Mouse (Mus musculus) hematopoietic stem cell, adult 5-6 weeks (primary cell): ENCODE measurements at regions not wholly inside any gene's neighbourhood (a gene's known extent, or its start where the extent isn't known, plus 50 kb on each side); places are given as distances from the start of the nearest gene placed in this dataset.
A peak's percentile ranks its signal among the peaks of the same experiment; 100 is the strongest.

Source experiments
- ATAC-seq, 2 experiments: fragments of 125-278 bp in 1 of 2; replicated peaks in 1 of 2; 2 replicates each; pipeline ENCODE4 v1.8.0; 2016 to 2017; ENCODE audit warnings: inconsistent platforms in 2 of 2, mild to moderate bottlenecking in 2 of 2, moderate number of reproducible peaks in 2 of 2, low read depth in 1 of 2, moderate TSS enrichment in 1 of 2; ENCODE audit not compliant: low FRiP score in 2 of 2, poor library complexity in 2 of 2, severe bottlenecking in 2 of 2, insufficient read depth in 1 of 2, low TSS enrichment in 1 of 2

DNA sequence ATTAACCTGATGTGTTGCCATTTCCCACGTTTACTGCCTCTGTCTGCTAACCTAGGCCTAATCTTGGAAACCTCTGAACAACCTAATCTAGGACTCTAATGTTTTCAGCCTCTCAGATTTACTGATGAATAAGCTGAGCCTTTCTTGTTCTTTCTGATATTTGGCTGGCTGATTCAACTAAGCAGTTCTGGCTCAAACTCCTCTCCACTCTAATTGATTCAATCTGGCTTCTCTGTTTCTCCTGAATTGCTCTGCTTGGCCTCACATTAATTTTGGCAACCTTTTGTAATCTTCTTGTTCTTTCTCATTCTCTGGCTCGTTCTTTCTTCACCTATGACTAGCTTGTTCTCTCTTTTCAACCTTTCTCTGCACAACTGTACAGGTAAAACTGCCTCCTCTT, 1561.2 kb upstream of the Zeb2 start:
- ATAC-seq = no peak

DNA sequence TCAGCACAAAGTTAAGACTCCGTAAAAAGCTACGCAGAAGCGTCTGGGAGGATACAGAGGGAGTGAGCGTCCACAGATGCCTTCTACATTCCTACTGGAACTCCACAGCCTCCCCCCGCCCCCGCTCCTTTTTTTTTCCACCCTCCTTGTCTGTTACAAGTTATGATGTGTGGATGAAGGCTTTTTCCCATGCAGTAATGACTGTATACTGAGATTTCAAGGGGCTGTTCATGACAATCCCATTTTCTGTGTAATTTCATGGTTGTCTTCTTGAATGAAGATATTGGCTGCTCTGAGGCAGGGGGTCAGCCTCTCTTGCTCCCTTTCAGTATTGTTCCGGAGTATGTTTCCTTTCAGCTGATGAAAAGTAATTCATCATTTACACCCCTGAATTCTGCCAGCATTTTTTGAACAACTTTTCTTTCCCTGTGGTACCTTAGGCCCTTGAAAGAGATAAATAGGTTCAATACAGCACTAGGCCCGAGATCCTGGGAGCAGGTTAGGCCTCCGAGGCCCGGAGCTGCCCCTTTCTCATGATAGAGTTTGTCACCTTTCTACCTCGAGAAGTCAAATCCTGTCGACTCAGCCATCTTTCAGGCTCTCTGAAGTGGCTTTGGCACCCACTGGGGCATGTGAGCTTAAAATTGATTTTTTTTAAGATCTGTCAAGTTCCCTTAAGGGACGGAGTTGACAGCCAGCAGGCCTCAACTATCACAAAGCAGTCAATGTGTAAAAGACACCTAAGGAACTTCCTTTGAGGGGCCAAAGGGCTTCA, 1552.5 kb upstream of the Zeb2 start:
- no peak for ATAC-seq

DNA sequence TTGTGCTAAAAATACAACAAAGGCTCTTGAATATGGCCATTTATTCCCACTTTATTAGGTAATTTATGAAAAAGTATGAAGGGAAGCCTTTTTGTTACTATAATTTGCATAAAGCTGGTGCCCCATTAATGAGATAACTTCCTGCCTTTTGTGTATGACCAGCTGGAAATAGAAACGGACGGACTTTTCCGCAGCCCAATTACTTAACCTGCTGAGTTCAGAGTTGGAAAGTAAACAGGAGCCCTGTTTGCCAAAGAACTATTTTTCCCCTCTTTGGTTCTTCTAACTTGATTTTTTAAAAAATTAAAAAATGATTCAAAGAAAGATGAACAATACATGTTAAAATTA, 1549.8 kb upstream of the Zeb2 start:
- ATAC-seq = no peak

DNA sequence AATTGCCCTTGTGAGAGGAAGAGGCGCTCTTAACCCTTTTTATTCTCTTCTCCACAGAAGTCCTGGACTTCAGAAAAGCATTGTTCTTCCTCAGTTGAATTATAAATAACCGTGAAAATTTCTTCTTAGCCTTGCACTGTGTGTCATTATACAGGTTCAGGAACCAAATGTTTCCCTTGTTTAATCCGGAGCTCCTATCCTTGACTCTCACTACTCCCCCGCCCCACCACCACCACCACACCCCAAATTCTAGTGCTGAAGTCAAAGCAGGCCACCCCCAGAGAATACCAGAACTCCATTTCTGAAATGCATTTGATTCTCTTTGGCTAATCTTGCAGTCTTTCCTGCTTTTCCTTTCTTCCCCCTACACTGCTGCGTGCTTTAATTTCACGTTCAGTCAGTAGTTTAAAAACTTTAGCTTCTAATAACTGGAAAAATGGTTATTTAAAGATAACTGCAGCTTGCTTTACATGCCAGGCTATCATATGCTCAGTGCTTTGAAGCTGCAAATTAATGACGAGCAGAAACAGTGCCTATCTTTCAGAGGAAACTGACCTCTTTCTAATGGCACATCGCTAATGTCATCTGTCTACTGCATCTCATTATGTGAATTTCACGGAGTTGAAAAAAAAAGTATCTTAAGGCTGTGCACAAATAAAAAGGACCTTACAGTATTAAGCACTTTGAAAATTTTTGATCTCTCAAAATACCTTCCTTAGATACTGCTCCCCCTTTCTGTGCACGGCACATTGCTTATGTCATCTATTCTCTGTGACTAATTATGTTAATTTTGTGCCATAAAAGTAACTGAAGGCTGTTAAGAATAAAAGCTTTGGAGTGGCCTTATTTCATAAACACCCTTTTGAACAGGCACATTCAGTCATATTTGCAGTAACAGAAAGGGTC, 1549.1 kb upstream of the Zeb2 start:
- no peak for ATAC-seq

DNA sequence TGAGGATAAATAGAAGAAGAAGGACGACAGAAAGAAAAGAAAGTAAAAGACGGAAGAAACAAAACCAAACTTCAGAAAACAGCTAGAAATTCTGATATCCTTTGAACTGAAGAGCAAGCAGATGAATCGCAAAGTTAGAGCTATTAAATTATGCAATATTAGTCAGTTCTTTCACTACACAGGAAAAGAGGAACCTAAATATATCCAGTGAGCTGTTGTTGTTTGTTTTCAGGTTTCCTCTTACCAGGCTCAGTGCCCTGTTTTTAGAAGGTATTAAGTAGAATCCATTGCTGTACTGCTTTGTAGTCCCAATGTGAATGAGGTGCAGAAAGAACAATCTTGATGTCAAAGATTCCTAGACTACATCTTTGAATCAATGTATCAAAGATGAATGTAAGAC, 1544.7 kb upstream of the Zeb2 start:
- no peak; a peak in 1 of 4 replicates for ATAC-seq

DNA sequence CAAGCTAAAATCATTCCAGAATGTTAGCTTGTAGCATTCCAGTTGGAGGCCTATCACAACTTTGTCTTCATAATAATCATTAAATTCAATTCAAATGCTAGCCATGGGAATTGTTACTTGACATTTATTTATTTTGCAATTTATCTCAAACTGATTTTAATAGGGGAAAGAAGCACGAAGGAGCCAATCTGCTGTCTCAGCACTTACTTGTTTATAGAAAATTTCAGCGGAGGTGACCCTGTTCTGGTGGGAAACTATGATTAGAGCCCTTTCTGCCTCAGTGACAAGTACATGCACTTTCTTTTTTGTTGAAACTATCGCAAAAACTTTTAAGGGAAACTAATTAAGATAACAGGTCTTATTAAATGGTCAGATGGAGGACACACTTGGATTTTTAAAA, 1543.4 kb upstream of the Zeb2 start:
- ATAC-seq = no peak

DNA sequence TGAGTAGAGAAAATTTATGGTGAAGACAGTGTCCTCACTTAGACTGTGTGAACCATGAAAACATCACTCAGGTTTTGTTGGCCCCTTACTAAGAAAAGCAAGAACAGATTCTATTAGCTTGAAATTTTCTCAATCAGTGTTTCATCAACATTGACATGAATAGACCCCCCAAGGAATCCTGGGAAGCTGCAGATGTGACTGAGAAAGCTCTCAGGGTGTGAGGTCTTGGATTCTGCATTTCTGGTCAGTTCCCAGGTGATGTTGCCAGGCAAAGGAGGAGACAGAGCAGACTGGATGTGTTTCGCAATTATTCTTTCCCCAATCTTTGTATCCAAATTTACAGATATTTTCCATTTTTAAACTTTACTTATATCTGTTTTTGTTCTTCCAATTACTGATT, 1538.1 kb upstream of the Zeb2 start:
- ATAC-seq = no peak

DNA sequence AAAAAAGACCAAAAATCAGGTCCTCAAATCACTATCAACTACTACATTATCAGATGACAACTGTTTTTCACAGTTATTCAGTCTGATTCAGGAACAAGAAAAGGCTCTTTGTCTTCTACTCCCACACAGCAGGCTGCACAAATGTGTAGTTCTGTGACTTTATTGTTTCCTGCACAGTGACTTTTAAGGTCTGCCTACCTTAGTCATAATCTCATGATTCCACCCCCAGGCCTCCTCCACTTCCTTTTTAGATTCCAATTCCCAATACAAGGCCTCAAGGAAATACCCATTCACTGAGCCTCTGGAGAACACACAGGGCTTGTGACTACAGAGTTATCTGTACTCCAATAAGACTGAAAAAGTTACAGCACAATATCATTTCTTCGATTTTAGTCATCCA, 1535.4 kb upstream of the Zeb2 start:
- no peak for ATAC-seq

DNA sequence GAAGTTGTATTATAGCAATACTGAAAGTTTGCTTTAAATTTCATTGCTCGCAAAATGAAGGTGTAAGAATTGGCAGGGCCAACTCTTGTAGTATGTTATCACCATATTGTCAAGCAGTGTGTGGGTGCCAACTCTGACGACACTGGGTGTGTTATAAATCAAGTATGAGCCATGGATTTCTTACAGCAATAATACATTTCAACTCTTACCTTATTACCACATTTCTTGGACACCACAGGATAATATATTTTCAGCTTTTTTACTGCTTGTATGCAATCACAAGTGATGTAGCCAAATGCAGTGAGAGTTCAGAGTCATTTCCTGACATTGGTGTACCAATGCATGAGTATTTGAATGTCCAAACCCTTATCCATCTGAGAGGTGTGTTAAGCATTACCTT, 1529.2 kb upstream of the Zeb2 start:
- ATAC-seq = no peak

DNA sequence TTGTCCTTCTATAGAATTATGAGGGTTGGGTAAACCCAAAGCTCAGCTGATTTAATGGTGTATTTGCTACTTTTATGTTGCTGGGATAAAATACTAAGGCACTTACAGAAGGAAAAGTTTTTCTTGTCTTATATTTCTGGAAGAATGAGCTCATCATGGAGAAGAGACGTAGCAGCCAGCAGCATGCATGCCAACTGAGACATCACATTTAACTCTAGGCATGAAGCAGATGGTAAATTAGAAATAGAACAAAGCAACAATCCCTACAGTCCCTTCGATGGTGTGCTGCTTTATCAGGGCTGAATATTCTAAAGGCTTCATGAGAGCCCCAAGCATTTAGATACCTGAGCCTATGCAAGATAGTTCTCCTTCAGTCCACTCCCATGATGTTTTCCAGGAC, 1492.0 kb upstream of the Zeb2 start:
- no peak for ATAC-seq

DNA sequence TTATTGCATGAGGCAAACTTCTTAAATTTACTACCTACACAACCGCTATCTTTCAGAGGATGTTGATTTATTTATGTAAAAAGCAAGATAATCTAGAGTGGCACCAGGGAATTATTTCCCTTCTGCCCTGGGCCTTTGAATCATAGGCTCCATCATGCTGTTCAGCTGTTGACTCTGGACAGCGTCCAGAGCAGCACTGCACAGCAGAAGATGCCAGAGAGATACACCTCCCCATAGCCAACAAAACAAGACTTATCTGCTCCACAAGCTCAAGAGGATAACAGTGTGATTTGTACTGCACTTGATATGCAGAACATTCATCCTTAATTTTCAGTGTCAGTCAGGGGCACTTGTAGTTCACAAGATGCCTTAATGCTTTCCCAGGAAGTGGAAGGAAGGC, 1464.6 kb upstream of the Zeb2 start:
- ATAC-seq = no peak

DNA sequence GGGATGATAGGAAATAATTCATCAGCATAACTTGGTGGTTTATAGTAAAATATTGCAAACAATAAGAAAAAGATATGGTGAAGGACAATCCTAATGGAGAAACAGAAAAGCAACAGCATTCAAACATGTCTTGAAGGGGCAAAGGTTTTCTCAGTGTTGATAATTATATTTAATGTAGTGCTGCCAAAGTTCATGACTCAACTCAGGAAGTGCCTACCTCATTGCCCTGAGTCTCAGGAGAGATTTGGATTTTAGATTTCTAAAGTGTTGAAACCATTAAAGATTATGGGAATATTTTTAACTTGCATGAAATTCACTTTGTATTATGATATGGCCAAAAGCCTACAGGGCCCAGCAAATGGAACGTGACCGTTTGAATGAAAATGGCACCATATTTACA, 1453.2 kb upstream of the Zeb2 start:
- ATAC-seq = no peak

DNA sequence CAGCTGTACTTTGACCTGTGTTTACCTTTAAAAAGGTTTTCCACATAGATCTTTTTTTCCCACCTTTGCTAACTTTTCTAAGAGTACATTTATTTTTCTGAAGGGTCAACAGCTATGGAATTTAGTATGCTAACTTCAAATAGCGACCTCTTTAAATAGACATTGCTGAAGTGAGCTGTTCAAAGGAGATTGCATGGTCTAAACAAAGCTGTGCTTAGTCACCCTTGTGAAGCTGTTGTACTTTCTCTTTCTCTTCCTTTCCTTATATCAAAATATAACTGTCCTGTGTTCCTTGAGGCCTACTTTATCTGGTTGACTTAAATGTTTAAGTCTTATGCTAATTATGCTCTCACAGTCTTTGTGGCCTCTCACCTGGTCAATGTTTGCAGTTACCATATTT, 1416.2 kb upstream of the Zeb2 start:
- peak; percentile 58 to 73; a peak in 2 of 4 replicates for ATAC-seq

DNA sequence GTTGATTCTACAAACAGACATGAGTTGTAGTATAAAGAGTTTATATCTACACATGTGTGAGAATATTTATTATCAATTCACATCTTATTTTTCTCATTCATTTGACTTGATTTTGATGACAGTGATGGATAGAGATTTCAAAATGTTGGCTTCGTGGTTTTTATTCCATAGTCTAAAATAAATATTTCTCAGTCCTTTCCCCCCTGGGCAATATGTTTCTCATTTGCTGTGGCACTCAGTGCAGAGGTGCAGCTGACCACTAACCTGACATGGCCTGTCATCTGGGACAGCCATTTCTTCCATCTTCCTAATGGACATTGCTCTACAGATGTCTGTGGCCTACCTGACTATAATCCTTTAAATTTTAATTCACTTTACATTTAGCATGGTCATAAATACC, 1413.5 kb upstream of the Zeb2 start:
- no peak for ATAC-seq

DNA sequence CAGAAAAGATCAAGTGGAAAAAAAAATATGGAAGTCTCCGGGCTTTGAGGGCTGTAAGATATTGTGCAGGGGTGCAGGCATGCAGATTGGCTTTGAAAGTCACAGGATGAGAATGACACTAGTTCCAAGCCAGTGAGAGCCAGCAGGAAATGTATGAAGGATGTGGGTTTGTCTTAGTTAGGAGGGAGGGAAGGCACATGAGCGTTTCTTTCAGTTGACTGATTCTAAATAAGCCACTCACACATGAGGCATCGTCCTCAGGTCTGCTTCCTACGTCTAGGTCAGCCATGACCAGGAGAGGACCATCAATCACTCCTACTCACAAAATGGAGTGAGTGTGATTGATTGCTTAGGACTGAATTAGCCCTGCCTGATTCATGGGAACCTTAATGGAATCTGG, 1408.0 kb upstream of the Zeb2 start:
- peak; percentile 77 to 84 for ATAC-seq

DNA sequence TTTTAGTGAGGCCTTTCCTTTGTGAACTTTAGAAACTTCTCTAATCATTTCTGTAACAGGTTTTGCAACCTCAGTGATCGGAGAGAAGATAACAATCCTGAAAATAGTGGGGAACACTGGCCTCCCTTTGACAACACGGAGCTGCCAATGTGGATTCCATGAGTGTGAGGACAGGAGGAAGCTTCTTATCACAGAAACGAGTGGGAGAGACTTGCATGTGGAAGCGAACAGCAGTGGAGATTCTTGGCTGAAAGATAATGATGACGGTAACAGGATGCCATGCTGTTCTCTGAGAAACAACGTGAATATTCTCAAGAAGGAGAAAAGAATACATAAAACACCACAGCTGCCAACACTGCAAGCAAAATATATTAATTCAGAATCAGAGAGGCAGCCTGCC, 1407.4 kb upstream of the Zeb2 start:
- no peak for ATAC-seq

DNA sequence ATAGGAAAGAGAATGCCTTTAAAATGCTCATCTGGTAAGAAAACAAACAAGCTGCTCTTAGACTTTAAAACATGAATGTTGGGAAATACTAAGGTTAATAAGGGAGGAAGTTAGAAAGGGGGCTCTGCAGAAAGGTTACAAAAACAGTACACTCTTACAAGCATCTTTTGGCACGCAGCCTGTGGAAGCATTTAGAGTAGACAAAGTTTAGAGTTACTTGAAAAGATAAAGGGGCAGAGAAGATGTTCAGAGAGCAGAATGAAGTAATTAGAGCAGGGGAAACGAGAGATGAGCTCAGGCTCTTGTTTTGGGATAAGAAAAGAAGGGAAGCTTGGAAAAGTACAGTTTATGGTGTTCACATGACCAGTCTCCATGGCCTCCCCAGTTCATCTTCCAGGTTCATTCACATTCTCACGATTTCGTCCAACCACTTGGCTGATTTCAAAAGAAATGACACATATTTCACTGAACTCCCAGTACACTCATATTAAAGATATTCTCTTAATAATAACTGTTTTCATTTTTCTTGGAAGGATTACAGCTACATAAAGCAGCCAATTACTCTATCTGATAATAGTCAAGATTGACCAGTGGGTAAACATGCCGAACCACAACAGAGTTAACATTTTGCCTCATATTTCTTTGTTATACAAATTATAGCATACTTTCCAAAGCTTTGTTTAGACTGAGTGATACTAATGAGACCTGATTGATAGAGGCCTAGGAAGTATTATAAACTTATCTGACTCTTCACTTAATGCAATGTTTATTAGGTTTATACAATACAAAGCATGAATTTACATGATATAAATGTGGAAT, 1404.2 kb upstream of the Zeb2 start:
- no peak for ATAC-seq
